Mouse (Mus musculus) kidney, postnatal 10 days (tissue): ENCODE data around the gene Hist1h2af.

ENCODE experiments used
- DNase-seq: peaks from one replicate; pipeline ENCODE4 v3.0.0; 2021; ENCODE audit warnings: mixed read lengths

The Hist1h2af gene

GRCm38 (mm10) chr13:23515826-23516620 lies 17.7 kb upstream of the Hist1h2af start:
- DNase-seq: no peak

GRCm38 (mm10) chr13:23516822-23517602 lies 16.7 kb upstream of the Hist1h2af start:
- peak; percentile 88 for DNase-seq

GRCm38 (mm10) chr13:23517603-23518294 lies 16.0 kb upstream of the Hist1h2af start:
- peak; percentile 91 for DNase-seq

- DNase-seq: no peak
Measured at GRCm38 (mm10) chr13:23518295-23518603, 15.5 kb upstream of the Hist1h2af start.

GRCm38 (mm10) chr13:23518885-23519284 lies 14.8 kb upstream of the Hist1h2af start:
- DNase-seq: peak; percentile 80

GRCm38 (mm10) chr13:23519416-23519815 lies 14.3 kb upstream of the Hist1h2af start:
- peak; percentile 83 for DNase-seq

GRCm38 (mm10) chr13:23521703-23522102 lies 12.0 kb upstream of the Hist1h2af start:
- DNase-seq: peak; percentile 83

GRCm38 (mm10) chr13:23523976-23524375 lies 9.7 kb upstream of the Hist1h2af start:
- no peak for DNase-seq

- peak; percentile 77 for DNase-seq
Measured at GRCm38 (mm10) chr13:23524654-23525053, 9.1 kb upstream of the Hist1h2af start.

- peak; percentile 38 for DNase-seq
Measured at GRCm38 (mm10) chr13:23525901-23526300, 7.8 kb upstream of the Hist1h2af start.

- peak; percentile 93 for DNase-seq
Measured at GRCm38 (mm10) chr13:23526312-23526711, 7.4 kb upstream of the Hist1h2af start.

- DNase-seq: no peak
Measured at GRCm38 (mm10) chr13:23529005-23529404, 4.7 kb upstream of the Hist1h2af start.

GRCm38 (mm10) chr13:23529480-23530165 lies 4.1 kb upstream of the Hist1h2af start:
- no peak for DNase-seq

GRCm38 (mm10) chr13:23530181-23530900 lies 3.4 kb upstream of the Hist1h2af start:
- peak; percentile 73 for DNase-seq

GRCm38 (mm10) chr13:23530901-23531875 lies 2.5 kb upstream of the Hist1h2af start, which contains the start of gene Hist1h4h:
Gene Hist1h4h (plus strand): TSS chr13:23531050.
- peak; percentile 97 for DNase-seq

- no peak for DNase-seq
Measured at GRCm38 (mm10) chr13:23532262-23533075, 1.2 kb upstream of the Hist1h2af start.

- peak; percentile 20 for DNase-seq
Measured at GRCm38 (mm10) chr13:23534368-23535131, 844 bp downstream of the Hist1h2af start.

GRCm38 (mm10) chr13:23535137-23536075 lies 1.7 kb downstream of the Hist1h2af start, which contains the start of gene Hist1h3g:
Gene Hist1h3g (plus strand): TSS chr13:23535422.
- peak; percentile 91 for DNase-seq
